Mouse (Mus musculus): ENCODE data around the gene Ppm1a.

- TF ChIP-seq CTCF (IDR thresholded peaks at IDR 0.05) (no peak), EP300 (IDR thresholded peaks at IDR 0.05) (no peak)
Observed at GRCm38 (mm10) chr12:72837302-72837701, 80.0 kb downstream of the Ppm1a start.
